Mouse (Mus musculus) lung, adult 2 months (tissue): Measurements from ENCODE around the gene Ptpn9. TPM values are rescaled to one million over a fixed set of nuclear protein-coding genes. Genes with fewer than 3 reads are reported as not detected.
A peak's percentile ranks its signal among the peaks of the same experiment; 100 is the strongest.

Source experiments
- DNase-seq: peaks from one replicate; pipeline ENCODE4 v3.0.0; 2022
- H3K4me1 ChIP-seq: fragments of 200-500 bp; 2 replicates; pipeline ENCODE4 v1.6.1; 2011; ENCODE audit warnings: low read length; ENCODE audit not compliant: control insufficient read depth, insufficient read depth
- H3K4me3 ChIP-seq: fragments of 200-500 bp; replicated peaks from 2 replicates; pipeline ENCODE3; 2011; ENCODE audit warnings: low read depth, mild to moderate bottlenecking, control low read depth, low read length; ENCODE audit errors: extremely low read depth
- CTCF ChIP-seq: fragments of 200-500 bp; IDR thresholded peaks from 2 replicates; pipeline ENCODE4 v1.5.1; 2011; ENCODE audit warnings: mild to moderate bottlenecking, low read length, control low read depth; ENCODE audit not compliant: insufficient read depth
- POLR2A ChIP-seq: fragments of 200-500 bp; IDR thresholded peaks from 2 replicates; pipeline ENCODE4 v1.6.1; 2011; ENCODE audit warnings: low read depth, mild to moderate bottlenecking, control low read depth, low read length, borderline replicate concordance; ENCODE audit errors: extremely low read depth
- WGBS: fragments of 180-500 bp; shearing (Covaris S2); methylation state at CpG from one replicate; pipeline ENCODE4 v1.1.7; 2018; 5-methylcytosine and 5-hydroxymethylcytosine counted together
- polyA plus RNA-seq: library from polyadenylated mRNA; depleted of rRNA; stranded (reverse); fragments of >200 nt; gene quantifications from 2 replicates; pipeline ENCODE4 v1.2.3, GENCODE M21; 2012

Gene Ptpn9
- polyA plus RNA-seq, 1 experiment, result 30.3 TPM

- peaks cover 10% of the 10 kb centered on the region for H3K4me1 ChIP-seq
- WGBS, result 70% methylated on average over 1 of the region's 1 CpGs
- no peak overlapping the region for H3K4me3 ChIP-seq
- DNase-seq, result no peak
- TF ChIP-seq POLR2A (no peak), CTCF (no peak)
Measured at GRCm38 (mm10) chr9:57013756-57014155, 19.0 kb downstream of the Ptpn9 start.

DNA sequence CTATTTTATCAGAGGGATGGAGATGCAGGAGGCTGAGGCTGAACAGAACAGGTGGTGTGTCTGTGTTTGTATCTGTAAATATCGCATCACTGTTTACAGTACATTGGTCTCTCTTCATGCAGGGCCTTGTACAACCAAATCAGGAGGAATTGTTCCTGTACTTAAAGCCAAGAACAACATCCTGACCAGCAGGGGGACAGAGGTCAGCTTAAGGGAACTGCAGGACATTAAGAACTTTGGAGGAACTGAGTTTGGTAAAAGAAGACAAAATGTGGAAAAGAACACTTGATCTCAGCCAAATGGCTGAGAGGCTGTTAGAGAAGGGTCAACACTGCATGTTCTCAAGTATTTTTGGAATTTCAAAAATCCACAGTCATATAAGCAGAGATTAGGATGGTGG is 20.0 kb downstream of the Ptpn9 start:
- Histone ChIP-seq H3K4me1 (peaks cover 10% of the 10 kb centered on the region), H3K4me3 (no peak overlapping the region)
- 67% methylated on average over 1 of the region's 1 CpGs for WGBS
- no peak for DNase-seq
- TF ChIP-seq CTCF, result no peak
- TF ChIP-seq POLR2A, result no peak

DNA sequence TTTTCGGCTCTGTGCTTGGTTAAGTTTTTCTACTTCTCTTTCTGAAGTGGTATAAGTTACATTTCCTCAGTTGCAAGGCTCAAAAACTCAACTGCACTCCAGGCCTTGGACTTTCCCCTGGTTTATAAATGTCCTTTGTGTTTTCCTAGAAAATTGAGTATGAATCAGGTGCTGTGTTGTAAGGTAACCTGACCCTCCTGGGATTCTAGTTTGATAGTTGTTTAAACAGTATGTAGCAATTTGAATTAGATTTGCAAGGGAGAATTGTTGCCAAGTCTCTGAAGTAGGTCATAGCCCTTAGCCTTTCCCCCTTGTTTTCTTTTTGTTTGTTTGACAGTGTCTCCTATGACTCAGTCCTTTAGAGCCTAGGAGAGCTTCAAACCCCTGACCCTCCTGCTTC is 22.9 kb downstream of the Ptpn9 start:
- WGBS, result 54% methylated on average over 1 of the region's 1 CpGs
- DNase-seq, result no peak
- no peak for TF ChIP-seq CTCF
- TF ChIP-seq POLR2A, result no peak
- Histone ChIP-seq H3K4me3 (no peak overlapping the region), H3K4me1 (peaks cover 10% of the 10 kb centered on the region)

- H3K4me1 ChIP-seq, result no peaks in the 10 kb centered on the region
- DNase-seq, result no peak
- TF ChIP-seq CTCF (no peak), POLR2A (no peak)
- WGBS, result 89% methylated on average over 1 of the region's 1 CpGs
- no peak overlapping the region for H3K4me3 ChIP-seq
Measured at GRCm38 (mm10) chr9:57031756-57032155, 37.0 kb downstream of the Ptpn9 start.

DNA sequence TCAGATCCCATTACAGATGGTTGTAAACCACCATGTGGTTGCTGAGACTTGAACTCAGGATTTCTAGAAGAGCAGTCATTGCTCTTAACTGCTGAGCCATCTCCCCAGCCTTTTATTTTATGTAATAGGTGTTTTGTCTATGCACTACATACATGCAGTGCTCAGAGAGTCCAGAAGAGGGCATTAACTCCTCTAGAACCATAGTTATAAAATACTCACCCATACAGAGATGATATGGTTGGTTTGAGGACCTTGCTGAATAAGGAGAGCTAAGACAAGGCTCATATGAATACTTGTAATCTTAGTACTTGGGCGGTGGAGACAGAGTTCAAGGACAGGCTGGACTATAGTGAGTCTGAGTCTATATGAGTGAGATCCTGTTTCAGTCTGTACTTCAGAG is 61.5 kb downstream of the Ptpn9 start:
- TF ChIP-seq POLR2A (no peak), CTCF (peak; percentile 16; the same call in 1 of the 2 replicates)
- Histone ChIP-seq H3K4me3 (no peak overlapping the region), H3K4me1 (no peaks in the 10 kb centered on the region)
- DNase-seq, result peak; percentile 18
- WGBS, result 71% methylated on average over 1 of the region's 1 CpGs

GRCm38 (mm10) chr9:57064164-57064563 is 69.4 kb downstream of the Ptpn9 start:
- H3K4me1 ChIP-seq, result no peaks in the 10 kb centered on the region
- WGBS, result 96% methylated on average over 2 of the region's 2 CpGs
- no peak for TF ChIP-seq POLR2A
- no peak for TF ChIP-seq CTCF
- H3K4me3 ChIP-seq, result no peak overlapping the region
- DNase-seq, result no peak

GRCm38 (mm10) chr9:57068266-57068665 is 73.5 kb downstream of the Ptpn9 start:
- peaks cover 4% of the 10 kb centered on the region for H3K4me1 ChIP-seq
- WGBS, result 77% methylated on average over 3 of the region's 3 CpGs
- H3K4me3 ChIP-seq, result no peak overlapping the region
- DNase-seq, result no peak
- no peak for TF ChIP-seq CTCF

- WGBS, result 45% methylated on average over 1 of the region's 1 CpGs
- H3K4me1 ChIP-seq, result peaks cover 13% of the 10 kb centered on the region
- TF ChIP-seq CTCF, result no peak
- no peak for TF ChIP-seq POLR2A
- H3K4me3 ChIP-seq, result no peak overlapping the region
- DNase-seq, result no peak
Measured at GRCm38 (mm10) chr9:57070262-57070661, 75.5 kb downstream of the Ptpn9 start.

- peak overlapping the region; percentile 9 for H3K4me3 ChIP-seq
- DNase-seq, result no peak
- 6% methylated on average over 5 of the region's 5 CpGs for whole genome bisulfite sequencing
- no peak for TF ChIP-seq POLR2A
- TF ChIP-seq CTCF, result no peak
- H3K4me1 ChIP-seq, result peaks cover 13% of the 10 kb centered on the region
Measured at GRCm38 (mm10) chr9:57070800-57071545, 76.2 kb downstream of the Ptpn9 start.

- WGBS, result under 1% methylated on average over 34 of the region's 34 CpGs
- TF ChIP-seq CTCF, result no peak
- TF ChIP-seq POLR2A, result no peak
- Histone ChIP-seq H3K4me3 (peak within 1 kb of the TSS; percentile 89), H3K4me1 (peaks cover 13% of the 10 kb centered on the region)
- peak; percentile 75 for DNase-seq
Measured at GRCm38 (mm10) chr9:57071801-57072351, 77.2 kb downstream of the Ptpn9 start, which contains the start of gene Sin3a. TSS of gene Sin3a (plus strand) at chr9:57072040.

DNA sequence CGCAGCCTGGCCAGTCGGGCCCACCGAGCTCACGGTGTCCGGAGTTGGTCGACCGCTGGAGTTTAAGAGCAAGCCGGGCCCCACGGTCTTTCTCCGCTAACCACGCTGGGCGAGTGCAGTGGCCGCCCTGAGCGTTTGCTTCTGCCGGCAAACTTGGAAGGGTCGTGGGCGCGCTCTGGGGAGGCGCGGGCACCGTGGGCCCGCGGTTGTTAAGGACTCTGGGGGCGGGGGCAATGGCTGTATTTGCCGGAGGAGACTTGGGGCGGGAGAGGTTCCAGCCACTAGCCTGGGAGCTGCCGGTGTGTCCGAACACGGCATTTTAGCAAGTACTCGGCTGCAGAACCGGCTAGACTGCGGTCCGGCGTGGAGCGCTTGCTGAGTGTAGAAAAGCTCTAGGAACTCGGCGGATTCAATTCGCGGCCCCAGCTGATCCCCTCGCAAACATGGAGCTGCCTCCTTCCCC is 77.8 kb downstream of the Ptpn9 start:
- Histone ChIP-seq H3K4me1 (peaks cover 13% of the 10 kb centered on the region), H3K4me3 (peak overlapping the region; percentile 89)
- DNase-seq, result no peak
- WGBS, result under 1% methylated on average over 40 of the region's 40 CpGs
- TF ChIP-seq POLR2A (no peak; the same call in 1 of the 2 replicates), CTCF (no peak)
